Mouse (Mus musculus) kidney, adult 2 months (tissue): ENCODE measurements around the gene Dlgap4.

ENCODE experiments used
- CTCF ChIP-seq: fragments of 200-500 bp; conservative IDR thresholded peaks from 2 replicates; pipeline ENCODE4 v1.5.1; 2011; ENCODE audit warnings: low read depth, mild to moderate bottlenecking, control low read depth, low read length, moderate library complexity, mixed read lengths; ENCODE audit not compliant: insufficient read depth, insufficient read length
- POLR2A ChIP-seq: fragments of 200-500 bp; IDR thresholded peaks from one replicate; pipeline ENCODE4 v1.6.1; 2011; ENCODE audit warnings: low read depth, low read length, control low read depth

GRCm38 (mm10) chr2:156630288-156630687, 16.8 kb downstream of the Dlgap4 start:
- TF ChIP-seq CTCF (0 out of 2 replicates have a peak, but pooled peaks have one; percentile 15), POLR2A (no peak)
